Mouse (Mus musculus) lung, adult 18-20 months (tissue): ENCODE measurements around the gene Lipk.
A peak's percentile ranks its signal among the peaks of the same experiment; 100 is the strongest.

ENCODE experiments used
- DNase-seq, 2 experiments: peaks; one replicate each; pipeline ENCODE4 v3.0.0; 2022; ENCODE audit warnings: mixed read lengths in 2 of 2

Gene Lipk

DNA sequence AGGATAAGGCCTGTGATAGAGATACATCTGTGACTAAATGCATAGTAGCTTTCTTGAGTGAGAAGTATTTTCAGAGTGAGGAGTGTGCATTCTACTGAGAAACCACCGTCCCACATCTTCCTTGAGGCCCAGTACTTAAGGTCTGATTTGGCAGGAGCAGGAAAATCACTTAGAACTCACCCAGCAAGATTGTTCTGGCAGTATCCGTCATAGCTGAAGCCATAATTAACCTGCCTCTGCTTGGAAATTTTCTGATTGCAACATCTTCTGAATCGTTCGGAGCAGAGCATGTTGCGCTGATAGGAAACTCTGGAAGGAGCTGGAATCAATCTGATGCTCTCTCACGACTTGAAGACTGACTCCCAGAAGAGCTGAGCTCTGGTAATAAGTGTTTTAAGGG lies at the start of gene Lipk:
Lipk (plus strand) TSS at position 289 of the 400 bp plus-strand sequence.
- no peak for DNase-seq

DNA sequence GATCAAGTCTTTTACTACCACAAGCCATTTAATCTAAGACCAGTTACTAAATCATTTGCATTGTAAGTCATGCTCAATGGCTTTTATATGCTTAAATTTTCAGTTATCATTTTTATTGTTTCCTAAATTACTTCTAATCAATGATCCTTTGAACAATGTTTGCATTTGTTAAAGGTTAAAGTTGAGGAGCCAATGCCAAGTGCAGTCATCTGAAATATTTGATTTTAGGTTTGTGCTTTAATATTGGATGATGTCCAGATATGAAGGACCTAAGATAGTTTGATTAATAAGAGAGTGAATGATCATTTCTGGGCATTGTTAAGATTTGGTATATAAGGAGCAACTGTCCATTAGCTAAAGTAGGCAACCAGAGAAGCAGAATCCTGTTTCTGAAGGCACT lies 47.2 kb upstream of the Lipk start, which contains the start of gene Lipf:
Lipf (plus strand) TSS at position 301 of the 400 bp plus-strand sequence.
- DNase-seq, result no peak

DNA sequence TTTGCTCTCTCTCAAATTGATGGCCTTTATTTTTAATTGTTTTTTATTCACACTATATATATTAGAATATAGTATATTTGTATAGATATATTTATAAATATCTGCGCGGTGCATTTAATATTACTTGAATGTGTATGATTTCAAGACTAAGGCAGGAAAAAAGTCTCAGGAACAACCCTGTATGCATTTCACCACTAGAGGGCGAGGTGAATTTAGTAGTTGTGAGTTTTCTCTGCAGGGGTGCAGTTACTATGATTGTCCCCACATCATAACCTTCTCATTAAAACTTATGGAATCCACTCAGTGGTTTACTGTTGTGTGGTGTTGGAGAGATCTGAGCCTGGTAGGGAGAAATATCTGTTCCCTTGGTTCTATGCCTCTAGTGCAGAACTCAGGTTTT lies 29.1 kb upstream of the Lipk start:
- peak in 1 of 2 experiments; percentile 0 for DNase-seq

DNA sequence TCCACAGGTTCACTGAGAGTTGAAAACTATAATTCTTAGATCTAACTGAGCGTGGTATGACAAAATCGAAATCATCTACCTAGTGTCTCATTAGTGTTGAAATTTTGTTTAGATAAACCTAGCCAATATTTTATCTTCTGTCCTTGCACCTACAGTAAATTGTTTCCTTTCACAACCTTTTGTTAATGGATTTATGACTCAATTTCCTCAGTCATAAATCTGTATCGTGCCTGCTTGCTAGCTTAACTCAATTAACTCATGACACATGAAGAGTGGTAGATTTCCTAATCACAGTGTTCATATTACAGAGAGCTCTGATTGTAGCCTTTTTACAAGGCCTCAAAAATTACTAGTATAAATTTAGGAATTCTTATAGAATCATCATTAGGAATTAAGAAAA lies 25.0 kb upstream of the Lipk start:
- no peak for DNase-seq

DNA sequence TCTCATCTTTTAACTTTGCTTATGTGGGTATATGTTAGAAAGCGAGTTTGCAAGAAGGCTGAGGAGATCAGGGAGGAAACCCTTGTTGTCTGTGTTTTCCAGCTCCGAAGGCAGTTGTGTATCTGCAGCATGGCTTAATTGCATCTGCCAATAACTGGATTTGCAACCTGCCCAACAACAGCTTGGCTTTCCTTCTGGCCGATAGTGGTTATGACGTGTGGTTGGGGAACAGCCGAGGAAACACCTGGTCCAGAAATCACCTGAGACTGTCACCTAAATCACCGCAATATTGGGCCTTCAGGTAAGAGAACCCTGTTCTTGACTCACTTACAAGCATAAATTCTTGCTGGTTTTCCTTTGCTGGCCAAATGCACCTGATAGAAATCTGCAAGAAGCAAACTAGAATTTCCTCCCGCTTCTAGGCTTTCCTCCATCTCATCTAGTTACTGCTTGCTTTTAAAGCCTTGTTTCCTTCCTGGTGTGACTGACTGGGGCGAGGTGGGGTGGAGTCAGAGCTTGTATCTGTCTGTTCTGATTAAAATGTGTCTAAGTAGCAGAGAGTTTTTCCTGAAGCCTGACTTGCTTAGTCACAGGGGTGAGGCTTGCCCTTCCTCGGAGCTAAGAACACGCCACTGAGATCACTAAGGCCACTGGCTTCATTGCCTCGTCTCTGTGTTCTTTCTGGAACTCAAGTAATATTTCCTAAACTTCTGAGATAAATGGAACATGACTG lies 13.5 kb downstream of the Lipk start:
- no peak for DNase-seq

DNA sequence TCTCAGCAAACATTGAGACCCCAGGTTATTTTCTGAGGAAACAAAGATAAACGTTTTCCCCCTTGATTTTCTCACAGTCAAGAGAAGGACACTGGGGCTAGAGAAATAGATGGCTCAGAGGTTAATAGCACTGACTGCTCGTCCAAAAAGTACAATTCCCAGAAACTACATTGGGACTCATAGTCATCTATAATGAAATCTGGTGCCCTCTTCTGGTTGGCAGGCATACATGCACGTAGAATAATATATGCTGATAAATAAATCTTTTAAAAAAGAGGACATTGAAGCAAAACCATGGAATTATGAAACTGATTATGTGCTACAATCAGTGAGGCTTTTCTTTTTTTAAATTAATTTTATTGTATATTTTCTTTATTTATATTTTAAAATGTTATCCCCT lies 14.7 kb downstream of the Lipk start:
- DNase-seq, result no peak

DNA sequence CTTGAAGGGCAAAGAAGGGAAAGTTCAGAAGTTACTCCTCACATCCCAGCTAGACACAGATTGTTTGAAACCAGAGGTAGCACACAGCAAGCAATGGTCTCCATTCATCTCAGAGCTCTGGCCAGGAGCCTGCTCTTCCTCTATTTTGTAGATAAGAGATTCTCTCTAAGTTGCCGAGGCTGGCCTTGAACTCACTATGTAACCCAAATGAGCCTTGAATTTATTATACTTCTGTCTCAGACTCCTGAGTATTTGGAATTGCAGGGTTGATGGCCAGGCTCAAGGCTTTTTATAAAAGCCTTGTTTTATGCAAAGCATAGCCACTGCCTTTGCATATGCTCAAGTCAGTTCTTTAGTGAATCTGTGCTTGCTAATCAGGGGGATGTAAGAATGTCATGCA lies 31.6 kb downstream of the Lipk start:
- DNase-seq, result no peak

DNA sequence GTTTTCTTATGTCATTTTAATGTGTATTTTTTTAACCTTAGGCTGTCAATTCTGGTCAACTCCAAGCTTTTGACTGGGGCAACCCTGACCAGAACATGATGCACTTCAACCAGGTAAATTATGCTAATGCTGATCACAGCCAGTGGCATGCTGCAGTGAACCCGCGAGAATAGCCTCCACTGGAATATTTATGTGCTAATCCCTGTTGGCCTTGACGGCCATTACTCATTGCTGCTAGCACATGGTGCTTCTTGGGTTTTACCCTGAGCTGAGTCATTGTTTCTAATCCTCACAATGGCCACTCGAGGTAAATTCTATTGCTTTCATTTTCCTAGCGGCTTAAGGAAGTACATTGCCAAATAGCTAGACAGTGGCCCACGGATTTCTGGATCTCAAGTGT lies 34.9 kb downstream of the Lipk start:
- DNase-seq, result no peak

DNA sequence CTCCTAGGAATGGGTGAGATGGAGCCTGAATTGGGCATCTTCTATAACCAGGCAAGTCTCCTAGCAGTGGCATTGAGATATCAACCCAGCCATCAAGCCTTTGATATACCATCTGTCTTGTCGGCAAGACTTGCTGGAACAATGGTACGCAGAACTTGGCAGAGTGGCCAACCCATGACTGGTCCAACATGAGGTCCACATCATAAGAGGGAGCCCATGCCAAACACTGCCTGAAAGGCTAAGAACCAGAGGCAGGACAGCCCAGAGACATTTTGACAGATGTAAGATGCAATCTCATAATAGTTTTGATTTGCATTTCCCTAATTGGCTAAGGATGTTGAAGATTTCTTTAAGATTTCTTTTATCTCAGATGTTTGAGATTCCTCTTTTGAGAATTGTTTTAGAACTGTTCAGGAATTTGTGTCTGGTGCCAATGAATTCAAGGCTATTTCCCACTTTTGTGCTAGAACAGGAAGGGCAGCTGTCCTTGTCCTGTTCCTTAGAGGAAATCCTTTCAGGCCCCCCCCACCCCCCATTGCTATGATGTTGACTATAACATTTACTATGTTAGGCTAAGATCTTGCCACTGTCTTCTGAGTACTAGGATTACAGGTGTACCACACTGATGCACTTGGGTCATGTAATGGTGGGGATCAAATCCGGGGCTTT lies 41.4 kb downstream of the Lipk start:
- peak; percentile 15 to 35 for DNase-seq

DNA sequence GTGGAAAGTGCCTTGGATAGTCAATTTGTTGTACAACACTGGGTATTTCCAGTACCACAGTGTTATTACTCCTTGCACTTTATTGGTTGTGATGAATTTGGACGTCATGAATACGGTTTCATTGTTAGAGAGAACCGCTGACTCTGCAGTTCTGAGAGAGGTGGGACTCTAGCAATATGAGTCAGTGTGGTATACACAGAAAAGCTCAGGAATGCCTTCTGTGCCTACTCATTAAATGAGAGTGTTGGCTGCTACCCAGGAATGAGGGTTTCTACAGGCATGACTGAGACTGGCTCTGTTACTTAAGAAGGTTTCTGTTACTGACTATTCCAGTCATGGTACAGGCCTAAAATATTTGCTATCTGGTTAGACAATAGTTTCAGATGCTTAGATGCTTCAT lies 43.4 kb downstream of the Lipk start:
- DNase-seq, result no peak

DNA sequence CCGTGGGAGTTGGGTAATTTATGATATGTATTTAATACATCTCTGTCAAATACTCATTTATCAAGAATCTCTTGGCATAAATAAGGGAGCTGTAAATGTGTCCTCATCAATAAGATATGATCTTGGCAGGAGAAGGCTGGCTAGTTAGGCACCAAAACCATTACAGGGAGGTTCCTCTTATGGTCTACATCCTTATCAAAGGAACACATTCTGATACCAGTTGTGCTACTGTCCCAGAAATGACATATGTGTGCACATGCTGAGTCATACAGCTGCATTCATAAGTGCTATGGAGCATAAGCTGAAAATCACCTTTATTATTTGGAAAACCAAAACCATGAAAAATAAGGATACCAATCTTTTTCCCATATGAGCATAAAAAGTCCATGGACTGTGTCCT lies 55.5 kb downstream of the Lipk start:
- no peak for DNase-seq

DNA sequence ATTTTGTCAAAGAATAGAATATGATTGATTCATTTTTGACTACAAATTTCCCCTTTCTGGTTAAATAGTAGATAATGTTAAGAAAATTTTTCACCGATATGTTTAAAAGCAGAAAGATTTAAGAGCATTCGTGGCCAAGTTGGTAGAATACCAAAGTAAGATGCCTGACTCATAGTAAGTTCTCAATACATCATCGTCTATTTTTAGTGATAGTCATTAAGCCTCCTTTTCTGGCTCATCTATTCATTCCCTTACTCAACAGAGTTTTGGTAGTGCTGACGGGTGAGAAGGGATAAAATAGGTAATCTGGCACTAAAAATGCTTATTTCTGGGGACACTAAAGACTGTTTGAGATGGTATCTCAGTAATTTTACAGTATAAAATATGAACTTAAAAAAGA lies 56.0 kb downstream of the Lipk start:
- DNase-seq, result no peak

DNA sequence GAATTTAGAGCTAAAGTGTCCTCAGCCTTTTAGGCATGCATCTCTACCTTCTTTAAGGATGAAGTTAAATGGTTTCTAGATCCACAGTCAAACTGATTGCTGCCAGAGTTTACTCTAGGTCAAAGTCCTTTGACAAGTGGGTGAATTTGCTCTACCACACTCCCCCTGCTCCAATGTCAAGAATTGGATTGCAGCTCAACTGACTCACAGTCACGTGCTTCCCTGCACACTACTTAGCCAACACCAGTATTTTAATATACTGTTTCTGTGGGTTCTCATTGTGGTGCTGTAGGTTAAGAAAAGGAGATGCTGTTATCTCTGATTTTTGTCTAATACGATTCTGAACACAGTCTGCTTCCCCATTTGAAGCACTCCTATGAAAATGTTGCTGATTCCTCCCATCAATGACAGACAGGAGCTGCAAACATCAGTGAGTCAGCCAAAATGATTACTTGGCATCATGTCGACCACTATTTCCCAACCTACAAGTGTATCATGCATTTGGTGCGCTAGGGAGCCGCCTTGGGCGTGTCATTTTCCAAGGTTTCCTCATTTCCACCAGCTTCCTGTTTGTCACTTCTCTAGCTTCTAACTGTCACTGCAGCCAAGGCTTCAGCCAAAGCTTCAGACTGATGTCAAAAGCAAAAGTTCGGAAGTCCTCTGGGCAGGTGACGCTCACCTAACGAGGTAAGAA lies 58.8 kb downstream of the Lipk start, which contains the start of gene Lipn:
Lipn (plus strand) TSS at position 580 of the 694 bp plus-strand sequence.
- peak in 1 of 2 experiments; percentile 6 for DNase-seq

DNA sequence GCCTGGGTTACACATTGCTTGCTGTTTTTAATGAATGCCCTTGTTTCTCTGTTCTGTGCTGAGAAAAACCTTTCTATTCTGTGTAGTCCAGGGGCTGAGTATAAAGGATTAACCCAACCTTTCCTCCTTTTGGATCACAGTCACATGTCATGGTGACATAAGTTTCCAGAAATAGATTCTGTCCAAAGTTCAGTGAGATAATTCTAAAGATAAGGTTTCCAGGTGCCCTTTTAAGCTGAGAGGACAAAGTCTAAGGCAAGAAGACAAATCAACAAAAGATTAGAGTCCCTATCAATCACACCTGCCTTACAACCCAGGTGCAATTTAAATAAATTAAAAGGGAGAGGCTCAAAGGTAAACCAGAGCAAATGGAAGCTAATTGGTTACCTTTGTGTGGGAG lies 66.1 kb downstream of the Lipk start:
- DNase-seq, result no peak

DNA sequence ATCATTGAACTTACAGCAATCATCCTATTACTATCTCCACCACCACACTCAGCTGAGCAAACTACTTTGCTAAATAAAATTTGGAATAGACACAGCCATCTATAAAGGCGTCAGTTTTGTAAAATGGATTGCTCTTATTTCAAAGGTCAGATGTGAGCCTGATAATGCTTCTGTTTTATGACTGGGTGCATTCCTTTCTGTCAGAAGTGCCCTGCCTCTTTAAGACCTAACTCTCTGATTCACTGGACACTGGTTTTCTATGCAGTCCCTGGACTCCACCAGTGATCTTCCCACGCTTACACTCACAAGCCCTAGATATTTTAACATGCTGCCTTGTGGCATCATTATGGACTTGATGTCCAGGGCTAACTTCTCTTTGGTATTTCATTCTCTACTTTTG lies 70.0 kb downstream of the Lipk start:
- no peak for DNase-seq

DNA sequence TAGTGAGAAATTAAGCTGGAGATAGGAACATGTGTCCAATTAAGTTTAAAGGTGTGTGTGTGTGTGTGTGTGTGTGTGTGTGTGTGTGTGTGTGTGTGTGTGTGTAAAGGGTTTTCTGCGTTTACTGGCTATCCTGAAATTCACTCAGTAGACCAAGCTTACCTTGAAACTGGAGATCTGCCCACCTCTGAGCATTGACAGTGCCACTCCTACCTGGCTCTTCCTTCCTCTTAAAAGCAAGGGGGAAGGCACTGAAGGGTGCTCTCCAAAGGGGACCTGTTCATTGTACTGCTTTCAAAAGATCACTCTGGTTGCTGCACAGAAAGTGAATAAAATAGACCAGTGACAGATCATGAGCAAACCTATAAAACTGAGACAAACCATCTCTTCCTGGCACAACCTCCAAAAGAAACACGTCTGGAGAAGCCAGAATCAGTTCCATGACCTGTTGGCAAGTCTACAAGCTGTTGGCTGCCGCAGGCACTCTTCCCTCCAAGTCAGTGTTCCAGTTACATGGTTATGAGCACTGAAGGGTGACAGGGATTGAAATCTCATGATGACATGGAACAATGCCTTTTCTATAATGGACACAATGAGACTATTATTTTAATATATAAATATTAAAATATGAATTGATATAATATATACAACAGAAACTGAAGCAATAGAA lies 81.1 kb downstream of the Lipk start:
- DNase-seq, result no peak

DNA sequence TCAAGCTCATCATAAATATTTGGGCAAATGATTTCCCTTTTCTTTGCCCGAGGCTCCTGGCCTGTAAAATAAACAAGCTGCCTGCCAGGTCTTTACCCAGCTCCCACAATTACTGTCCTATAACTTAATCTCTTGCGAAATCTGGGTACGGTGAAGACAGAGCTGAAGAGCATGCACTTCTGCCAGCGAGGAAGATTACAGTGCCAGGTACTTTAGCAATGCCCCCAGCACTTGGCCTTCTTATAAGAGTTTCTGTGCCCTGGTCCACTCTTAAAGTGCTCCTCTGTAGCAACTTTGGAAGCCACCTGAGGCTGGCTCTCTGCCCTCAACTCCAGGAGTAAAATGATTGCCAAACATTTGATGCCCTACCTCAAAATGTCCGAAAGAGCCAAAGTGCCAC lies 87.3 kb downstream of the Lipk start:
- peak; percentile 13 to 18 for DNase-seq

DNA sequence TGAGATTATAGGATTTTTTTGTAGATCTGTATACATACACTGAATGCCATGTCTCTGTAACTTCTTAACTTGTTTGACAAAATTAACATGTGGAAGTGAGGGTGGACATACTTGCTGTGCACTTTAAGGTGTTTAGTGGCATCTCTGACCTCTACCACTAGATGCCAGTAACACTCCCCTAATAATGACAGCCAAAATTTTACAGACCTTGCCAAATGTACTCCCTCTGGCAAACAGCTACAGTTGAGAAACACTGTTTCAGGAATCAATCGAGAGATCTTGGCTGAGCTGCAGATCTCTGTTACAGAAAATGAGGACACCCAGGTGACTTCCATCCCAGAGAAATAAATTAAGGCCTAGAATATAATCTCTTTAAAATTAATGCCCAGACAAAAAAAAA lies 88.1 kb downstream of the Lipk start:
- DNase-seq, result no peak
